Mouse (Mus musculus) brain, embryonic 14.5 days (tissue): ENCODE measurements around the gene Stat4.

ENCODE experiments used
- CTCF ChIP-seq: fragments of 200-500 bp; IDR thresholded peaks from 2 replicates; pipeline ENCODE4 v1.5.1; 2012; ENCODE audit warnings: inconsistent platforms, mild to moderate bottlenecking, moderate library complexity, borderline replicate concordance; ENCODE audit not compliant: insufficient read depth, insufficient read length; ENCODE audit errors: extremely low read depth
- POLR2A ChIP-seq: fragments of 200-500 bp; IDR thresholded peaks from 2 replicates; pipeline ENCODE4 v1.6.1; 2012; ENCODE audit warnings: mild to moderate bottlenecking, inconsistent platforms, borderline replicate concordance; ENCODE audit not compliant: poor library complexity, insufficient read depth, insufficient read length, severe bottlenecking; ENCODE audit errors: extremely low read depth

DNA sequence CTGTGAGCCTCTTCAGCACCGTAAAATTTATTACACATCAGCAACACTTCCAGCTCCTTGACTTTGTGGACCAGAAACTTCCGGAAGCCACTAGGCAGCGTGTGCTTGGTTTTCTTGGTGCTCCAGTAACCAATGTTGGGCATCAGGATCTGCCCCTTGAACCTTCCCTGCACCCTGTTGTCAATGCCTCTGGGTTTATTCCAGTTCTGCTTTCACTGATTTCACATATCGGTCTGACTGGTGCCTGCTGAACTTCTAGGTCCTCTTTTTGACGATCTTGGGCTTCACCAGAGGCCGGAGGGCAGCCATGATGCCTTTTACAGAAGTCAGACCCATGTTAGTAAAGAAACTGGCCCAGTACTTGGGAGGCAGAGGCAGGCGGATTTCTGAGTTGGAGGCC is 48.6 kb upstream of the Stat4 start:
- TF ChIP-seq CTCF (no peak), POLR2A (no peak)
